Mouse (Mus musculus) lung, postnatal 0 days (tissue): ENCODE results near the gene Pdlim5.

Source experiments
- CTCF ChIP-seq: IDR thresholded peaks from 2 replicates; pipeline ENCODE4 v1.5.1; 2016; ENCODE audit warnings: antibody characterized with exemption, mild to moderate bottlenecking
- EP300 ChIP-seq: IDR thresholded peaks from 2 replicates; pipeline ENCODE4 v1.6.1; 2016; ENCODE audit warnings: antibody characterized with exemption, mild to moderate bottlenecking, control low read depth

- TF ChIP-seq CTCF (no peak), EP300 (peak; percentile 71; the same call in 1 of the 2 replicates)
Measured at GRCm38 (mm10) chr3:142332716-142333115, 62.8 kb downstream of the Pdlim5 start.
